Mouse (Mus musculus): ENCODE results near the gene Mmab. TPM values are rescaled to one million over a fixed set of nuclear protein-coding genes. Genes with fewer than 3 reads are reported as not detected.

The Mmab gene
- polyA plus RNA-seq, 1 experiment from 2014 or later = 35.8 TPM

- Histone ChIP-seq H3K4me1 (ENCODE audit: insufficient read depth, low read length) (peaks cover 25% of the 10 kb centered on the region), H3K4me2 (replicated peaks; ENCODE audit: low read depth, low read length) (no peak overlapping the region), H3K9me3 (ENCODE audit: low read length) (no peaks in the 10 kb centered on the region), H3K36me3 (ENCODE audit: insufficient read depth, low read length) (peaks cover 34% of the 10 kb centered on the region), H3K27me3 (ENCODE audit: insufficient read depth, low read length) (no peaks in the 10 kb centered on the region), H3K27ac (ENCODE audit: low read length) (no peak overlapping the region), H3K4me3 (ENCODE audit: low read length) (no peak overlapping the region), H3K9ac (replicated peaks; ENCODE audit: low read length) (no peak overlapping the region)
- no peak for ATAC-seq (ENCODE audit: low FRiP score, low TSS enrichment)
- WGBS = 78% methylated on average over 9 of the region's 9 CpGs
Observed at GRCm38 (mm10) chr5:114383184-114383904, 60.5 kb downstream of the Mmab start.

Small RNA genes lying within 50 kb of the gene (microRNA-seq; reads per million reads assigned to microRNA genes)
- gene Mir7027 = not detected

Other genes starting within 250 kb of the Mmab start
- 0.10 TPM in 1 of 2 replicates, not detected in the other for gene Foxn4, start 170.3 kb downstream of the Mmab start, polyA plus RNA-seq (2015; fragmentation: Nextera tagmentation; extraction: Ambion mirVana)
- 2.4 and 2.8 TPM in 2 replicates for gene Myo1h, start 154.9 kb downstream of the Mmab start, polyA plus RNA-seq (2015; fragmentation: Nextera tagmentation; extraction: Ambion mirVana)
- 116 and 124 TPM in 2 replicates for gene Kctd10, start 63.6 kb downstream of the Mmab start, polyA plus RNA-seq (2015; fragmentation: Nextera tagmentation; extraction: Ambion mirVana)
- gene Ube3b, start 63.5 kb downstream of the Mmab start, polyA plus RNA-seq (2015; fragmentation: Nextera tagmentation; extraction: Ambion mirVana) = 51.5 and 54.0 TPM in 2 replicates
- gene Mvk, start 209 bp upstream of the Mmab start, polyA plus RNA-seq (2015; fragmentation: Nextera tagmentation; extraction: Ambion mirVana) = 37.2 and 39.5 TPM in 2 replicates
- 4.1 and 4.5 TPM in 2 replicates for gene Fam222a, start 124.0 kb upstream of the Mmab start, polyA plus RNA-seq (2015; fragmentation: Nextera tagmentation; extraction: Ambion mirVana)
- gene Trpv4, start 214.4 kb upstream of the Mmab start, polyA plus RNA-seq (2015; fragmentation: Nextera tagmentation; extraction: Ambion mirVana) = 33.4 and 33.6 TPM in 2 replicates
- 86.0 and 89.6 TPM in 2 replicates for gene Gltp, start 246.9 kb upstream of the Mmab start, polyA plus RNA-seq (2015; fragmentation: Nextera tagmentation; extraction: Ambion mirVana)

Data from kidney, embryonic 16.5 days (tissue).